Mouse (Mus musculus): ENCODE results near the gene Gm17606.
"Not testable (repeated sequence)": the region's sequence is repeated elsewhere in the genome, so short reads cannot be mapped to it uniquely, and the experiment has no call there.

Gene Gm17606

DNA sequence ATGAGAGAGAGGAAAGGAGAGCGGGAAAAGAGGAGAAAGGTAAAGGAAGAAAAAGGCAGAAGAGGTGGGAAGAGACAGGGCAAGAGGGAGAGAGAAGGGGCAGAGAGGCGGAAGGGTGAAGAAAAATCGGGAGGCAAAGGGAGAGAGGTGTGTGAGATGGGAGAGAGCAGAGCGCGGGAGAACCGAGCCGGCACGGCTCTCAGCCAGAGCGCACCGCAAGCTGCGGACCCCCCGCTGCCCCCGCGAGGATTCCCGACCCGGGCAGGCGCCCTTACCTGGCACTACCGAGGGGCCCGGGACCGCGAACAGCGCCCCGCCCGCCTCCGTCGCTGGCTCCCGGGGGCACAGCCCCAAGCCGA is at the start of gene Gm17606:
Gene Gm17606, plus strand, starts transcription at position 7 of the 359 bp plus-strand sequence.
- no peak for DNase-seq (ENCODE audit: low spot score in 2 of 2)

DNA sequence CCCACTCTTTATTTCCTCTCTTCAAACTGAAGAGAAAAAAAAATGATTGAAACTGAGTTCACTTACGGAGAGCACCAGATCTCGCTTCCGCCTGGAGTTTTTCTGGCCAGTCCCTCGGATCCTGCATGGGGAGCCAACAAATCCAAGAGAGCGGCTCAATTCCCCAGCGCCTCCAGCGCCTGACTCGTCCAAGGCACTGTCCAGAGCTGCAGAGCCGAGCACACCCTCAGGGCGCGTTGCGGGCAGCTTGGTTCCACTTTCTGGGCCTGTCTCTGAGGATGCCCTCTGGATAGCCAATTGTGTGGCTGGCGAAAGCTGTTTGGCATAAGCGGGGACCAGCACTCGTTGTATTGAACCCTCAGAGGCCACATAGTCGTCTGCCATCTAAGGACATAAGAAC is 49.7 kb upstream of the Gm17606 start:
- DNase-seq (ENCODE audit: low spot score in 2 of 2): no peak

DNA sequence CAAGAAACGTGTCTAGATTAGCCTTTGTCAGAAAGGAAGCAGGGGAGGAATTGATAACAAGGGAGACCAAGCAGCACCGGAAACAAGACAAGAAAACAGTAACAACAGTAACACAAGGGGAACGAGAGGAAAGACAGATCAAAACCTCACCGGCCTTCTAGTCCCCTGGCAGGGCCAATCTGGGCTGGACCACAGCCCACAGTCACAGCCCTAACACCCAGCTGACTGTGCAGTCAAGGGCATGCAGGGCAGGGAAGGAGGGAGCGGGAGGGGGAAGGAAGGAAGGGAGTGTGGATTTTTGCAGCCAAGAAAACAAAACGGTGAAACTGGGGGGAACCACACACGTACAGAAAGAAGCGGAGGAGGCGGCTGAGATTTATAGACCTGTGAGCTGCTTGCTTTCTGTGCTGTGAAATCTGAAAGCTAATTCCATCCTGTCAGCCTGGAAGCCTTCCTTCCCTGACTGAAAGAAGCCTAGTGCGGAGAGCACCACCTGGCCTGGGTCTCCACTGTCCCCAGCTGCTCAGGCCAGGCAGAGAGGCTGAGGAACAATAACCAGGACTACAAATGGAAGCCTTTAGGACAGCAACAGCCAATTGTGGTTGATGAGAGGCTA is 48.3 kb upstream of the Gm17606 start:
- peak; percentile 59 to 65 for DNase-seq (ENCODE audit: low spot score in 2 of 2)

DNA sequence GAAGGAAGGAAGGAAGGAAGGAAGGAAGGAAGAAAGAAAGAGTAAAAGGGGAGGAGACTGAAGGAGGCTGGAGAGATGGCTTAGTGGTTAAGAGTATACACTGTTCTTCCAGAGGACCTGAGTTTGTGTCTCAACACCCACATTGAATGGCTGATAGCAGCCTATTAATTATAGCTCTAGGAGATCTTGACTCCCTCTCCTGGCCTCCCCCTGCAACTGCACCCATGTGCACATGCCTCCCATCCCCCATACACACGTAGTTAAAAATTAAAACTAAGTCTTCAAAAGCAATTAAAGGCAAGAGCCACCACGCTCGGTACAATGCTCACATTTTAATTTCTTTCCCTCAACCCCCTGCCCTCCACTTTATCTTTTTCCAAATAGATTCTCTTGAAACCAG is 46.7 kb upstream of the Gm17606 start:
- DNase-seq (ENCODE audit: low spot score in 2 of 2): no peak

DNA sequence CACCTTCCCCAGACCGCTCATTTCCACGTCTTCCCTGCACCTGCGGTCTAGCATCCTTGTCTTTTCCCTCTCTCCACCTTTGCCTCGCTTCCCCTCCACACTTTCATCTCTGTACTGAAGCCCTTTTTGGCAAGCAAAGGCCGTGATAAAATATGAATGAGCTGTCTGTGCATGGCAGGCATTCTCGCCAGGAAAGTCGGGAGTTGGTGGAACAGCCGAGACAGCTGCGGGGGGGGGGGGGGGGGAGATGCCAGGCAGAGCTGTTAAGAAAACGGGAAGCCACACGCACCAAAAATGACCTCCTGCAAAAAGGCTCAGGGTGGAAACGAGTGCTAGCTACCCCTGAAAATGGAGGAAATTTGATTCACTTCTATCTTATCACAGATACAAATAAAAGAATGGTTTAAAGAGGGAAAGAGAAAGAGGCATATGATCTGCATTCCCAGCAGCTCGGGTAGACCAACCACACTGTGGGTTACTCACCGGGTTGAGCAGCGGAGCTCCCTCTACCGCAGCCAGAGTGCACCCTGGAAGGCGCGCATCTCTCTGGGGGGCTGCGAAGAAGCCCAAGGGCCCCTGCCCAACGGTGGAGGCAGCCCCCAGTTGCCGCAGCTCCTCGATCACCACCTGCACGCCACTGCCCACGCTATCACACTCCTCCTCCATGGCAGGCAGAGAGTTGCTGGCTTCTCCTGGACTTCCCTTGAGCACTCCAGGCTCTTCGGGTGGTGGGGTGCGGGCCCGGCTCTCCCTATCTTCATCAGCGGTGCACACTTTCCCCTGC is 45.9 kb upstream of the Gm17606 start:
- DNase-seq (ENCODE audit: low spot score in 2 of 2): peak; percentile 52 to 55

DNA sequence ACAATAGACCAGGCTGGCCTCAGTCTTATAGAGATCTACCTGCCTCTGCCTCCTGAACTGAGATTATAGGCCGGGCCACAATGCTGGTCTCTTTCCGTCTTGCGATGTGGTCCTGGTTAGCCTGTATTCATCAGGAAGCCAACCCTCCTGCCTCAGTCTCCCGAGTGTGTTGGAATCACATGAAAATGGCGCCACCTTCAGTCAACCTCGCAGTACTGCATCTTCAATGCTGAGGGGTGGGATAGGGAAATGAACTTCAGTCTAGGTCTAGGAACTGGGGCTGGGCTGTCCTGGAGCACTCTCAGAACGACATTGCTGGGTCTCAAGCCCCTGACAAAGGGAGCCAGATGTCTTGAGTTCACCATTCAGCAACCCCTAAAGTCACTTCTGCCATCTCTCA is 43.7 kb upstream of the Gm17606 start:
- no peak for DNase-seq (ENCODE audit: low spot score in 2 of 2)

DNA sequence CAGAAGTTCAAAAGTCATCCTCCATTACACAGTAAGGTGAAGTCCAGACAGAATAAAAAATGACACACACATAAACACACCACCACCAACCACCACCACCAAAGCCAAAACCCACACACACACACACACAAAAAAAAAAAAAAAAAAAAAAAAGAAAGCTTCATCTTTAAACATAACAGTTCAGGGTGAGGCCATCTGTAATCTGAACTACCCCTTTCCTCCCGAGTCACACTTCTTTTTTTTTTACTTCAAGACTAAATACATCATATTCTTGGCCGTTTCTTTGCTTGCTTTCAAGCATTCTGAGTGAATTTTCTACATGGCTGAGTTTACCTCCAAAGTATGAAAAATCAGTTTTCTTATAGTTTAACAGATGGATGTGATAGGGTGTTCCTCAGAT is 39.2 kb upstream of the Gm17606 start:
- no peak for DNase-seq (ENCODE audit: low spot score in 2 of 2)

DNA sequence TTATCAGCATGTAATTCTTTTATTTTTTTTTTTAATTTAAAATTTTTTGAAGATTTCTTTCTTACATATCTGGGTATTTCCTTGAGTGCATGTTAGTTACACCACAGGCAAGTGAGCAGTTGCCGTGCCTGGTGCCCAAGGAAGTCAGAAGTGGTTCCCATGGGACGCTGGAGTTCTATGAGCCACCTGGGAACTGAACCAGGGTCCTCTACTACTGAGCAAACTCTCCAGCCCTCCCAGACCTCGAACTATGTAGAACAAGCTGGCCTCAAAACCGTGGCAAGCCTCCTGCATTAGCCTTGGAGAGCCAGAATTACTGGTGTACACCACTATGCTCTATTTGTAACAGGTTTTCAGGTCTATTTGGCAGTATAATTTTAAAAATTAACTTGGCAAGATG is 38.1 kb upstream of the Gm17606 start:
- no peak for DNase-seq (ENCODE audit: low spot score in 2 of 2)

DNA sequence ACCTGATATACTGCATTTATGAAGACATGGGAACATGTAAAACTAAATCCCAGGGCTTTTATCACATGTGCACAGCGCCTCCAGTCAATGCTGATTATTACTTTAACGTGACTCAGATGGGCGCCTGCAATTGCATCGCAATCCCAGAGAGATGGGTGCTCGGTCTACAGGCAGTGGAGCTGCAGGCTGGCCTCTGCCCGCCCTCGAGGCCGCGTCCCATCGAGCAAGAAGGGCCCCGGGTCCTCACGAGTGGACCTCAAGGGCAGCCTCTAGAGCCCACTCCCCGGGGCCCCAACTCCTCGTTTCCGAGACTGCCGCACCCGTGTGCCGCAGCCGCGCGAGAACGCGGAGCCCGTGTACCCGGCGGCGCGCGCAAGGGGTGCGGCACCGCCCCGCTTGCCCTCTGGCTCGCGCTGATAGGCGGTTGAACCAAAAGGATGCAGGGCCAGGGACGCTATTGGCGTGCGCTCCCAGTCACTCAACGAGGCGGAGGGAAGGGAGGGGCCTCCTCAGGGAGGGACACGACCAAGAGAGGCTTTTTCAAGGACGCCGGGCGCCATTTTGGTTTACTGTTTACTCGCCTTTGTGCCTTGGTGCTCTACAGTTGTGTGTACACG is 37.6 kb upstream of the Gm17606 start:
- DNase-seq (ENCODE audit: low spot score in 2 of 2): peak; percentile 95 to 96

DNA sequence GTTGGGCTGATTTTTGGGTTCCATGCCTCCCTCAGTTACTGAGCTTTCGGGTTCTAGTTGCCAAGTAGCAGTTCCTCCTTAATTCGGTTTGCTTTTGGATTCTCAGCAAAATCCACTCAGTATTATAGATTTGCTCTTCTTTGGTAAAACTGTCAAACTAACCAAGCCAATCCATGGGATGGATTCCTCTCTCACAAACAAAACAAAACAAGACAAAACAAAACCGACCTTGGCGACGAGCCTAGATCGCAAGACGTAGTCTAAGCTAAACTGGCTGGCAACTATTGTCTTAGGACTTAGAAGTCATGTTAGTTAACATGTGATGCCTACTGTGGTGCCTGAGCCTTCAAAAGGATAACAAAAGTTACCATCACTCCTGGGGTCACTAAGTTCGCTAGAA is 37.1 kb upstream of the Gm17606 start:
- no peak for DNase-seq (ENCODE audit: low spot score in 2 of 2)

DNA sequence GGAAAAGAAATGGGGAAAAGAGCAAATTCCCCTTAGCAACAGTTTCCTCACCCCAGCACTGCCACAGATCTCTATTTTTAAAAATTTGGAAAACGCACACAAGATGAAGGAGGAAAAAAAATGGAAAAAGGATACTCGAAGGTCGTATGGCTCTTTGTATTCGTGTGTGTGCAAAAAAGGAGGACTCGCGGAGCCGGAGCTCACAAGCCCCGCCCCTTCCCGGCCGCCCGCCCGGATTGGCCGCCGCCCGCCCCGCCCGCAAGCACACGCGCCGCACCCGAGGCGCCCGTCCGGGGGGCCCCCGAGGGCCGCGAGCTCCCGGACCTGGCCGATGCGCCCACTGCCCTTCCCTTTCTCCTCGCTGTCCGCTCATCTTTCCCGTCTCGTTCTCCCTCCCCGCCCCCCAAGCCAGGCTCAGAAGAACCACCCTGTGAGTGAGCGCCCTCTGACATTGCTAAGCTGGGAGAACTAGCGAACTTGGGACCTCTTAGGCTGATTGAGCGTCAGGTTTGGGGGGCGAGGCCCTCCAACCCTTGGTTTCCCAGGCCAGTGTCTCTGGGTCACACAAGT is 34.9 kb upstream of the Gm17606 start, which contains the start of gene 4931414P19Rik:
Gene 4931414P19Rik, minus strand, starts transcription at position 242 of the 570 bp plus-strand sequence.
- DNase-seq (ENCODE audit: low spot score in 2 of 2): peak; percentile 56 to 72

DNA sequence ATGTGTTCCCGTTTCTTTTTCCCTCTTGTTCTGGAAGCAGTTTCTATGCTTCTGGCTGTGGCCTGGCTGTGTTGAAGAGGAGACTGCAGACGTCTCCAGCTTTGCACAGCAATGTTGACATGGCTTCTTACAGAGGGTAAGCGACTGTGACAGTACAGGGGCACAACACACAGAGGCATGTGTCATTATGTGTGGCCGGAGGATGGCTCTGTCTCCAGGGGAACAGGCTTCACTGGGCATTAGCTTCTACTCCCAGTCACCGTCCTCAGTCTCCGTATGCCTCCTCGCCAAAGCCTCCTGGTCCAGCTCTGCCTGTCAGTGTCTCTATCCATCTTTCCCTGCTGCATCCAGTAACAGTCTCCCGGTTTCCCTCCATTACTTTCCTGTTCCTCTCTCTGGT is 33.5 kb upstream of the Gm17606 start:
- DNase-seq (ENCODE audit: low spot score in 2 of 2): no peak

DNA sequence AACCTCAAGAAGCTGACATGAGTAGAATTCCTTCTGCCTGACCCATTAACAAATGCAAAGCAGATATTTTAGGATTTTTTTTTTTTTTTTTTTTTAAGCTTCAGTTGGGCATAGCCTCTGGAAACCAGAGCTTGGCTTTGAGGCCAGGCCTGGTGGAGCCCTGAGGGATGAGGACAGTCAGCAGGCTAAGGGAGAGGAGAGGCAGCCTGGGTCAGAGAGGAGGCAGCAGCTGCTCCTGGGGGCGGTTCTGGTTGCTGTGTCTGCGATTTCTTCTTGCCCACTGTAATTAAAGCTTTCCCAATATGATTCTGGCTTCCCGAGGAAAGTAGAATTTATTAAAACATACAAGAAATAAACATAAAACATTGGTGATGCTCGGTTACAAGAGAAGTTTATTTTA is 31.5 kb upstream of the Gm17606 start:
- no peak for DNase-seq (ENCODE audit: low spot score in 2 of 2)

DNA sequence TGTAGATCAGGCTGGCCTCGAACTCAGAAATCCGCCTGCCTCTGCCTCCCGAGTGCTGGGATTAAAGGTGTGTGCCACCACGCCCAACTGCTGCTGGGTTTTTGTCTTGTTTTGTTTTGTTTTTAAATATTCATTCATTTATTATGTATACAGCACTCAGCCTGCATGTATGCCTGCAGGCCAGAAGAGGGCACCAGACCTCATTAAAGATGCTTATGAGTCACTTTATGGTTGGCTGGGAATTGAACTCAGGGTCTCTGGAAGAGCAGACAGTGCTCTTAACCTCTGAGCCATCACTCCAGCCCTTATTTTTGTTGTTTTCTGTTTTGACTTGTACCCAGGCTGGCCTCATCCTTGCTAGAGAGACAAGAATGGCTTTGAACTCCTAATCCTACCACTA is 30.8 kb upstream of the Gm17606 start:
- DNase-seq (ENCODE audit: low spot score in 2 of 2): no peak

DNA sequence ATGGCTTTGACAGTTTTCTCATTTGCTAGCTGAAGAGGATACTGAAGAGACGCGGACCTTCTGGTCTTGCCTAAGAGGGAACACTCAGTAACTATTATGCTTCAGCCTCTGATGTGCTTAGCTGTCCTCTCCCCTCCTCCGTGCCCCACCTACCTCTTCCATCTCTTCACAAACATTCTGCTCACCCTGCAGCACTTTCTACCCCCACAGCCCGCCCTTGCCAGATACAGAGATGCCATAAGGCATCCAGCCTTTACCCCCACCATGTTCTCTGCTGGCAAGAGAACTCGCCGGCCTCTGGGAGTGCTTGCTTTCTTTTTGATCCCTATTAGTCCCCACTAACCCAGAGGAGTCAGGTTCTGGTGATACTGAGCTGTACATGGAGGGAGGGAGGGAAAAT is 30.1 kb upstream of the Gm17606 start:
- DNase-seq (ENCODE audit: low spot score in 2 of 2): peak; percentile 59 to 60

DNA sequence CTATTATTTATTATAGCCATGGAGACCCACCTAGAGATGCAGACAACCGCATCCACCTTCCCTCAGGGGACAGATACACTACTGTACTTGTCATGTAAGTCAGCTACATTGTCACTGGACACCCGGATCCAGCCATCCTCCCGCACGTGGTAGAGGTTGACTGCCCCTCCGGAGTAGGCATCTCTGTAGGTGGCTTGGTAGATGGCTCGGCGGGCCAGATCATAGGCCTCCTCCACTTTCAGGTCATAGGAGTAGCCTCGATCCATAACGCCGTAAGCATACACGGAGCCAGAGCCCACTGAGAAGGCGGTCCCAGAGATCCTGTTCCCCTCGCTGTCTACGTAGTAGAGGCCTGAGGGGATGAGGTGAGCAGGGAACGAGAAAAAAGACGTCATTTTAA is 26.6 kb upstream of the Gm17606 start:
- DNase-seq (ENCODE audit: low spot score in 2 of 2): not testable (repeated sequence)

DNA sequence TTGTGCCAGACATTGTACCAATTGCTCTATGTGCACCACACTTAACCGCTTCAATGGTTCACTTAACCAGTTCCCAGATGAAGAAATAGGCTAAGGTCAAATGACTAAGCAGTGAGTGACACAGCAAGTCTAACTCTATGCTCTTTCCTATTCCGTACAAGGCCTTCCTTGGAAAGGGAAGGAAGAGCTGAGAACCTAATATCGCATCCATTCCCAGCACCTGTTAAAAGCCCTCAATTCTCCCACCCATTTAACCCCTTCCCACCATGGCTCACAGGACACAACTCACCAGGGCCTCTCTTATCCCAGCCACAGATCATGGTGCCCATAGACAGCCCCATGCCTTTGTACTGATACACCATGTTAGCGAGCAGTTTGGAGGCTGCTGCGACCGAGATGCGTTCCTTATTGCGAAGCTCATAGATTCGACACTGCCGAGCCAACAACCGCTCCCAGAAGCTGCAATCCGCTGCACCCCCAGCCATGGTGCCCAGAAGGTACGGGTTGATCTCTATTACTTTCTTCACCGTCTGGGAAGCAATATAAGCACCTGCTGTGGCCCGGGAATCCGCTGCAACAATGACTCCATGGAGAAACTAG is 24.4 kb upstream of the Gm17606 start:
- no peak for DNase-seq (ENCODE audit: low spot score in 2 of 2)

DNA sequence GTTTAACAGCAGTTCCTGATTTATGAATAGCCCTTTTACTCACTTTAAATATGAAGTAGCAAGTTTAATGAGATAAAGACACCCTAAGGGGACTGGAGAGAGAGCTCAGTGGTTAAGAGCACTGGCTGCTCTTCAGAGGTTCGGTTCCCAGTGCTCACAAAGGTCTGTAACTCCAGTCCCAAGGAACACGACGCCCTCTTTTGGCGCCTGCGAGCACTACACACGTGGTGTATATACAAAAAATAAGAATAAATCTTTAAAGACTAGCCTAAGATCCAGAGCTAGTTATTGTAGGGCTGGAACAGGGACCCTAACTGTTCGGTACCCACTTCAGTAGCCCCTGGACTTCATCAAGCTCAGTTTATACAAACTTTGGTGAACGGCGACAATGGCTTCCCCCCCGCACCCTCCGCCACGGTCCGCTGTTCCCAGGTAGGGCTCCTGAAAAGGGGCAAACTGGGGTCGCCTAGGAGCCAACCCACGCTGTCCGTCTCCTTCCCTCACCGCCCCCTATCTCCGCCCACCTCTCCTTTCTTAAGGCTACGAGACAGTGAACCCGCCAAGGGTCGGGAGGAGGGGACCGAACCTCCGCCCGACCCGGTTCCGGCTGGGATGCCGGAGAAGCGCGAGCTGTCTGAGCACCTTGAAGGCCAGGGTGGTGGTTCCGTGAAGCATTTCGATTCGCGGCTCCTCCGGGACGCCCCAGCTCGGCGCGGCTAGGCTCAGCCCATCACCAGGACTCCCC is 23.4 kb upstream of the Gm17606 start:
- no peak for DNase-seq (ENCODE audit: low spot score in 2 of 2)

DNA sequence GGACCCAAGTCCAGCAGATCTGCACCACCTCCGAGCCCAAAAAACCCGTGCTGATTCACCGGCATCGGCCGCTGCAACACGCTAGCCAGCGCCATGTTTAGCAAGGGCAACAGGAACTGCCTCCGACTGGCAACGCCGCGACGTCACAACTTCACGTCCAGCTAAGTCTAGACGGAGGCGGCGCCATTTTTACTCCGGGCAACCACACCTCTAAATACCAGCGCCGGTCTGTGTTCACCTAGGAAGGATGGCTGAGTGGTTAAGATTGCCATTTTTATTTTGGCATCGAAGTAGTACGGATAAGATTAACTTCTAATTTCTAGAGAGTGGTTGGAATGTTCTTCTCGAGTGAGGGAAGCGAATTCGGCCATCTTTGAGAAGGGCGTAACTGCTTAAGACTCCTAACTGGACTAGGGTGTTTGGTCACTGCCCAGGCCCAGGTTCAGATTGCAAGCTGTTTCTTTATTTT is 22.8 kb upstream of the Gm17606 start, which contains the start of gene Psmb5:
Gene Psmb5, minus strand, starts transcription at position 126 of the 469 bp plus-strand sequence.
- peak; percentile 88 to 94 for DNase-seq (ENCODE audit: low spot score in 2 of 2)

DNA sequence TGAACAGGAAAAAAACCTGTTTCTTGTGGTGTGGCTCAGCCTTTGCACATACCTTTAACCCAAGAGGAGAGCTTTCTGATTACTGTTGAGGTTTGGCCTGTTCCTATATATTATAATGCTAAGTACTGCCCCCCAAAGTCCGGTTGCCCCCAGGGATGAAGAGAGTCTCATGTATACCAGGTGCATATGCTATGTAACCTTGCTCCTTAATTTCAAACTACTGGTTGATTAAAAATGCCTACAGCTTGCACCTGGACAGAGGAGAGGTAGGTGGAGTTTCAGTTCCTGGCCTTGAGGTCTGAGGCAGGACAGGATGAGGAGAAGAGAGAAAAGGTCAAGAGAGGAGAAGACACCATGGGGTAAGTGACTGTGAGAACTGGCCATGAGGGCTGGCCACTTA is 19.6 kb upstream of the Gm17606 start, which contains the start of gene Psmb11:
Gene Psmb11, plus strand, starts transcription at position 301 of the 400 bp plus-strand sequence.
- DNase-seq (ENCODE audit: low spot score in 2 of 2): no peak

DNA sequence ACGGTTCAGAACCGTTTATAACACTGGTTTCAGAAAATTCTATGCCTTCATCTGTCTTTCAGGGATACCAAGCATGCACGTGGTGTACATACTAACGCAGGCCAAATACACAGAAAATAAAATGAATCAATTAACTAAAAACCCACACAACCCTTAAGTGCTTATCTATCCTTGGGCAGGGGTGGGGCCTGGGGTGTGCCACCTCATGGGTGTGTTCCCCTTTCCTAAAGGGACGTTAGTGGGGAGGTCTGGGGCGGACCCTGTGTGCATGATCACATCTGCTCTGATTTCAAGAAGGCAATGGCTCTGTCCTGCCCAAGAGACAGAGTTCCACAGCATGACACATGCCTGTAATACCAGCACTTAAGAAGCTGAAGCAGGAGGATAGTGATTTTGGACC is 17.4 kb upstream of the Gm17606 start:
- DNase-seq (ENCODE audit: low spot score in 2 of 2): no peak
